Mouse (Mus musculus) heart, adult 2 months (tissue): ENCODE measurements around the gene Exoc4. TPM values are rescaled to one million over a fixed set of nuclear protein-coding genes. Genes with fewer than 3 reads are reported as not detected.

ENCODE experiments used
- DNase-seq, 2 experiments: peaks; one replicate each; pipeline ENCODE4 v3.0.0; 2021
- H3K27ac ChIP-seq: fragments of 200-600 bp; 2 replicates; pipeline ENCODE4 v1.8.1; 2022
- H3K27me3 ChIP-seq: fragments of 200-500 bp; 2 replicates; pipeline ENCODE4 v1.6.1; 2012; ENCODE audit warnings: mild to moderate bottlenecking, low read length, inconsistent platforms, mixed read lengths; ENCODE audit not compliant: control insufficient read depth, insufficient read depth
- H3K36me3 ChIP-seq: fragments of 200-500 bp; 2 replicates; pipeline ENCODE4 v1.6.1; 2012; ENCODE audit warnings: low read length, inconsistent platforms; ENCODE audit not compliant: control insufficient read depth, insufficient read depth
- H3K4me1 ChIP-seq: fragments of 200-500 bp; 2 replicates; pipeline ENCODE4 v1.6.1; 2011; ENCODE audit warnings: low read length; ENCODE audit not compliant: control insufficient read depth, insufficient read depth
- H3K4me3 ChIP-seq: fragments of 200-600 bp; 2 replicates; pipeline ENCODE4 v1.8.1; 2022
- H3K79me2 ChIP-seq: fragments of 200-500 bp; replicated peaks from 2 replicates; pipeline ENCODE4 v1.6.1; 2012; ENCODE audit warnings: mild to moderate bottlenecking, inconsistent platforms, low read length, moderate library complexity, mixed read lengths; ENCODE audit not compliant: control insufficient read depth, insufficient read depth
- H3K9ac ChIP-seq: fragments of 200-500 bp; 2 replicates; pipeline ENCODE4 v1.6.1; 2012; ENCODE audit warnings: low read depth, mild to moderate bottlenecking, control low read depth, inconsistent platforms, low read length, mixed read lengths
- CTCF ChIP-seq: fragments of 200-600 bp; IDR thresholded peaks from 2 replicates; pipeline ENCODE4 v1.8.1; 2022; ENCODE audit warnings: antibody characterized with exemption, mild to moderate bottlenecking, moderate library complexity
- EP300 ChIP-seq: fragments of 200-500 bp; IDR thresholded peaks from 2 replicates; pipeline ENCODE4 v1.6.1; 2011; ENCODE audit warnings: low read depth, low read length, control low read depth; ENCODE audit not compliant: insufficient read depth
- POLR2A ChIP-seq: fragments of 200-500 bp; IDR thresholded peaks from 2 replicates; pipeline ENCODE4 v1.6.1; 2011; ENCODE audit warnings: mild to moderate bottlenecking, low read depth, low read length, control low read depth; ENCODE audit not compliant: insufficient read depth
- WGBS: fragments of 180-500 bp; shearing (Covaris S2); methylation state at CpG from one replicate; pipeline ENCODE4 v1.1.7; 2018; 5-methylcytosine and 5-hydroxymethylcytosine counted together
- intact Hi-C: fragments of 180-260 bp; cut with DNase I; formaldehyde crosslinking; loops from one replicate; pipeline ENCODE4 v1.15.1; 2025
- polyA plus RNA-seq: library from polyadenylated mRNA; depleted of rRNA; stranded (reverse); fragments of >200 nt; gene quantifications from 2 replicates; pipeline ENCODE4 v1.2.3, GENCODE M21; 2012
- total RNA-seq, 2 experiments: library from RNA; stranded (reverse); gene quantifications; 2 replicates each; pipeline ENCODE4 v1.2.3; 2021

Gene Exoc4
- total and polyA plus RNA-seq, 3 experiments: 9.9 to 36.0 (median 34.0) TPM

GRCm38 (mm10) chr6:33890926-33891325 is 642.0 kb downstream of the Exoc4 start:
- Histone ChIP-seq H3K27ac (no peak overlapping the region), H3K36me3 (no peaks in the 10 kb centered on the region; the same call in 1 of the 2 replicates), H3K4me3 (no peak overlapping the region), H3K27me3 (no peaks in the 10 kb centered on the region), H3K9ac (no peak overlapping the region), H3K4me1 (peaks cover 2% of the 10 kb centered on the region), H3K79me2 (no peaks in the 10 kb centered on the region)
- no peak for DNase-seq
- intact Hi-C loops: no loop called here
- TF ChIP-seq CTCF (no peak), EP300 (no peak), POLR2A (no peak)
- WGBS: 74% methylated on average over 1 of the region's 1 CpGs

- Histone ChIP-seq H3K79me2 (no peaks in the 10 kb centered on the region), H3K27me3 (no peaks in the 10 kb centered on the region), H3K36me3 (no peaks in the 10 kb centered on the region; the same call in 1 of the 2 replicates), H3K27ac (no peak overlapping the region), H3K9ac (no peak overlapping the region), H3K4me1 (peaks cover 2% of the 10 kb centered on the region), H3K4me3 (no peak overlapping the region)
- no peak for DNase-seq
- 11% methylated on average over 2 of the region's 2 CpGs for WGBS
- TF ChIP-seq EP300 (no peak), CTCF (no peak), POLR2A (no peak)
- intact Hi-C loops: no loop called here
These were observed 643.3 kb downstream of the Exoc4 start for GRCm38 (mm10) chr6:33892142-33892541.

- intact Hi-C loops: no loop called here
- Histone ChIP-seq H3K4me3 (no peak overlapping the region), H3K9ac (no peak overlapping the region), H3K4me1 (no peaks in the 10 kb centered on the region), H3K79me2 (no peaks in the 10 kb centered on the region), H3K27me3 (no peaks in the 10 kb centered on the region), H3K27ac (no peak overlapping the region), H3K36me3 (no peaks in the 10 kb centered on the region)
- 71% methylated on average over 5 of the region's 5 CpGs for WGBS
- DNase-seq: no peak
- no peak for TF ChIP-seq EP300
- TF ChIP-seq POLR2A: no peak
- TF ChIP-seq CTCF: no peak
These were observed 651.1 kb downstream of the Exoc4 start for GRCm38 (mm10) chr6:33899973-33900372.

GRCm38 (mm10) chr6:33900615-33901014 is 651.7 kb downstream of the Exoc4 start:
- no peaks in the 10 kb centered on the region for H3K36me3 ChIP-seq
- WGBS: 65% methylated on average over 4 of the region's 4 CpGs
- H3K4me3 ChIP-seq: no peak overlapping the region
- intact Hi-C loops: no loop called here
- no peak overlapping the region for H3K9ac ChIP-seq
- H3K4me1 ChIP-seq: no peaks in the 10 kb centered on the region
- H3K79me2 ChIP-seq: no peaks in the 10 kb centered on the region
- no peak for DNase-seq
- H3K27ac ChIP-seq: no peak overlapping the region
- H3K27me3 ChIP-seq: no peaks in the 10 kb centered on the region
- TF ChIP-seq CTCF (peak; percentile 37), POLR2A (no peak)

GRCm38 (mm10) chr6:33905099-33905498 is 656.2 kb downstream of the Exoc4 start:
- H3K27ac ChIP-seq: no peak overlapping the region
- intact Hi-C loops: no loop called here
- H3K9ac ChIP-seq: no peak overlapping the region
- no peaks in the 10 kb centered on the region for H3K27me3 ChIP-seq
- TF ChIP-seq CTCF (no peak), POLR2A (no peak), EP300 (no peak)
- no peaks in the 10 kb centered on the region for H3K79me2 ChIP-seq
- DNase-seq: no peak
- no peak overlapping the region for H3K4me3 ChIP-seq
- 37% methylated on average over 1 of the region's 1 CpGs for WGBS
- no peaks in the 10 kb centered on the region for H3K36me3 ChIP-seq
- no peaks in the 10 kb centered on the region for H3K4me1 ChIP-seq

GRCm38 (mm10) chr6:33910671-33911070 is 661.8 kb downstream of the Exoc4 start:
- Histone ChIP-seq H3K9ac (no peak overlapping the region), H3K4me1 (no peaks in the 10 kb centered on the region), H3K27me3 (no peaks in the 10 kb centered on the region), H3K4me3 (no peak overlapping the region), H3K79me2 (no peaks in the 10 kb centered on the region), H3K27ac (no peak overlapping the region), H3K36me3 (no peaks in the 10 kb centered on the region)
- TF ChIP-seq CTCF (no peak), EP300 (no peak), POLR2A (no peak)
- no peak for DNase-seq
- whole genome bisulfite sequencing: 83% methylated on average over 3 of the region's 3 CpGs
- intact Hi-C loops: no loop called here

GRCm38 (mm10) chr6:33913072-33913471 is 664.2 kb downstream of the Exoc4 start:
- Histone ChIP-seq H3K36me3 (no peaks in the 10 kb centered on the region), H3K4me3 (no peak overlapping the region), H3K79me2 (no peaks in the 10 kb centered on the region), H3K27ac (no peak overlapping the region), H3K27me3 (no peaks in the 10 kb centered on the region), H3K4me1 (no peaks in the 10 kb centered on the region), H3K9ac (no peak overlapping the region)
- TF ChIP-seq CTCF: no peak
- no peak for TF ChIP-seq POLR2A
- TF ChIP-seq EP300: no peak
- intact Hi-C loops: no loop called here
- DNase-seq: no peak
- 60% methylated on average over 5 of the region's 5 CpGs for WGBS
